Mouse (Mus musculus) central nervous system, embryonic 18 days (tissue): ENCODE results near the gene Ttc28. TPM values are rescaled to one million over a fixed set of nuclear protein-coding genes. Genes with fewer than 3 reads are reported as not detected.

Experiments
- polyA plus RNA-seq: library from polyadenylated mRNA; depleted of rRNA; stranded (reverse); fragments of >200 nt; gene quantifications from 2 replicates; pipeline ENCODE4 v1.2.3, GENCODE M21; 2012; rRNA removed

The Ttc28 gene
- 18.5 and 26.0 TPM in 2 replicates for polyA plus RNA-seq

DNA sequence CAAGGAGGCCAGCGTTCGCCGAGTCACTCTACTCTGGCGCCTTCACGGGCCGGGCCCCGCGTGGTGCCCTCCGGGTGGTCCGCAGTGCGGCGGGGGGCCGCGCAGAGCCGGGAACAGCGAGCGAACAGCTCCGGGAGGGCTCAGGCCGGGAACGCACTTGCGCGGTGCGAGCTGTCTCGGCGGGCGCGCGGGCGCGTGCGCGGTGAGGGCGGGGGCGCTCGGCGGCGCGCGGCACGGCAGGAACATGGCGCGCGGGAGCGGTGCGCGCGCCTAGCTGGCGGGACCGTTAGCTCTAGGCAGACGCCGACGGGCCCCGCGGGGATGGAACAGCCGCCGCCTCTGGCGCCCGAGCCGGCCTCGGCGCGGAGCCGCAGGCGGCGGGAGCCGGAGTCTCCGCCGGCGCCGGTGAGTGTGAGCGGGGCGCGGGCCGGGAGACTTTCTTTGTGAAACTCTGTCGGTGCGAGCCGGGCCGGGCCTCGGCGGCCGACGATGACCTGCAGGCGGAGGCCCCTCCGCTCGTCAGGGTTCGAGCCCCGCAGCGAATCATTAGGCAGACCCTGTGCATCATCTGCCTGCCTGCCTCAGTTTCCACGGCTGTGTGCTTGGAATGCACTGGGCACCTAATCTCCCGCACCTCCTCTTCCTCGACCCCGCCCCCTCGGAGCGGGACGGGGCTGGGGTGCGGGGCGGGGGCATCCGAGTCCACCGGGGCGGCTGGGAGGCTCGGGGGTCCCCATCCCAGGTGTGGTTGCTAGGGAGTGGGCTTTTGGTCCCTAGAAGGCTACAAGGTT lies at the start of gene Ttc28:
Gene Ttc28, plus strand, starts transcription at position 220 of the 791 bp plus-strand sequence.

DNA sequence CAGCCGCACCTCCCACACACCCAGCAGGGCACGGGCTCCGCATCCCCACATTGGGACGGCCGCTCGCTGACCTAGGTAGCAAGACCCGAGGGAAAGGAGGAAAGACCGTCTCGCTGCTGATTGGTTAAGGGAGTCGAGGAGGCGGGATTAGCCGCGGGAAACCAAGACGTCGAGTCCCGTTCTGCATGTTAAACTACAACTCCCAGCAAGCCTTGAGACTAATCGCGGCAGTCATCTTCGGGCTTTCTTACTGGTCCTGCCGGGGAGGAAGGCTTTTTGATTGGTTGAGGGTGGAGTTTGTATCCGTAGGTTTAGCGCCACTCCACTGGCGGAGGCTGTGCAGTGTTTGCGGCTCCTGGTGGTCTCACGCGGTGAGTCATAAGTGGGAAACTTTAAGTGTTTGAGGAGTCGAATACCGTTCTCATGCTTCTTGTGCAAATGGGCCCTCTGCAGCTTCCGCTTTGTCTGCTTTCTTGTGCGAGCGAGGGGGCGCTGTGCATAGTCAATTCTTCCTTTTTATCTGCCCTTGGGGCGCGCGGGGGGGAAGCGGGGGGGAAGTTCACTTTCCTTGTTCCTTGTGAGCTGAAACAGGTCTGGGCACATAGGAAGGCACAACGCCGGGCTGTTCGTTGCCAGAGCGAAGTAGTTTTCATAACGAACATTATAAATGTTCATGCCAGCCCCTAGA lies 39.8 kb upstream of the Ttc28 start, which contains the start of the genes Hscb and Chek2:
Gene Hscb, minus strand, starts transcription at position 100 of the 688 bp plus-strand sequence.
Gene Chek2, plus strand, starts transcription at position 302 of the 688 bp plus-strand sequence.

DNA sequence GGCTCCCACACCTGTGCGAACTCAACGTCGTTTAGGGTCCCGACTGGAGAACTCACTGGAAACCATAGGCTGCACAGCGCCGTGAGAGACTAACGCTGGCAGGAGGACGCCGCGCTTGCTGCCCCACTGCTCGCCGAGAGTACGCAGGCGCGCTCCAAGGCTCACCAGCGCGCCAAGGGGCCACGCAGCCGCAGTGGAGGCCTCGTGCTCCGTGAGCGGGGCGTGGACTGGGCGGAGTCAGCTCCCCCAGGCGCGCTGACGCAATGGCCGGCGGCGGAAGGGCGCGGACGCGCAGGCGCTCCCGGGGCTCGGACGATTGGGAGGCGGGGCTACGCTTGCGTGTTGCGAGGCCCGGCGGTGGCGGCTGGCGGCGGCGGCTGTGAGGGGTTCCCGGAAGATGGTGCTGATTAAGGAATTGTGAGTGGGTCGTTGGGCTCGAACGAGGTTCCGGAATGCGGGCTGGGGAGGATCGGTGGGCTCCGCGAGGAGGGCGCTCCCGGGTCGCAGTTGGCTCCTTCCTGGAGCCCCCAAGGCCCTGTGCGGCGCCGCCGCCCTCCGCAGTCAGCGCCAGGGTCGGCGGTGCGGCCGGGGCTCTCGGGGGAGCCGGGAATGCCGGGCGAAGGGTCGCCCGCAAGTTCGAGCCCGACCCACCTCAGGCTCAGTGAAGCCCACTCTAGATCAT lies 451.0 kb downstream of the Ttc28 start, which contains the start of gene Pitpnb:
Gene Pitpnb, plus strand, starts transcription at position 347 of the 682 bp plus-strand sequence.

Other genes with a start within 250 kb of the Ttc28 start
- 55.8 and 60.1 TPM in 2 replicates for gene Noc4l, start 226.4 kb upstream of the Ttc28 start, polyA plus RNA-seq
- 25.7 and 27.1 TPM in 2 replicates for gene Ddx51, start 226.4 kb upstream of the Ttc28 start, polyA plus RNA-seq
- gene Ep400, start 109.1 kb upstream of the Ttc28 start, polyA plus RNA-seq = 36.7 and 40.9 TPM in 2 replicates
- gene Pus1, start 99.1 kb upstream of the Ttc28 start, polyA plus RNA-seq = 18.2 and 19.2 TPM in 2 replicates
- gene Ulk1, start 69.7 kb upstream of the Ttc28 start, polyA plus RNA-seq = 68.2 and 83.0 TPM in 2 replicates
- 9.3 and 9.4 TPM in 2 replicates for gene Hscb, start 40.0 kb upstream of the Ttc28 start, polyA plus RNA-seq
- 4.3 and 5.1 TPM in 2 replicates for gene Chek2, start 39.8 kb upstream of the Ttc28 start, polyA plus RNA-seq